Mouse (Mus musculus) thymus, adult 2 months (tissue): Measurements from ENCODE around the gene Map3k14.

Source experiments
- CTCF ChIP-seq: fragments of 200-500 bp; IDR thresholded peaks from 2 replicates; pipeline ENCODE4 v1.5.1; 2012; ENCODE audit warnings: mild to moderate bottlenecking, control low read depth, low read length, moderate library complexity, borderline replicate concordance; ENCODE audit not compliant: control insufficient read depth, poor library complexity, insufficient read depth; ENCODE audit errors: extremely low read depth
- POLR2A ChIP-seq: fragments of 200-500 bp; IDR thresholded peaks from 2 replicates; pipeline ENCODE4 v1.6.1; 2012; ENCODE audit warnings: mild to moderate bottlenecking, low read length, control low read depth, moderate library complexity; ENCODE audit not compliant: control insufficient read depth, poor library complexity, insufficient read depth; ENCODE audit errors: extremely low read depth

GRCm38 (mm10) chr11:103272888-103273287 is 5.6 kb upstream of the Map3k14 start:
- TF ChIP-seq CTCF: no peak
- TF ChIP-seq POLR2A: no peak
